Mouse (Mus musculus): ENCODE data around the gene Simc1.

- no peak for TF ChIP-seq CTCF (IDR thresholded peaks at IDR 0.05; ENCODE audit: borderline replicate concordance, control insufficient read depth, extremely low read depth, insufficient read depth, low read length, poor library complexity)
- TF ChIP-seq POLR2A (IDR thresholded peaks at IDR 0.05; ENCODE audit: control insufficient read depth, extremely low read depth, insufficient read depth, low read length, poor library complexity), result no peak
Observed at GRCm38 (mm10) chr13:54501352-54501751, 2.2 kb upstream of the Simc1 start.
